Mouse (Mus musculus) bone marrow macrophage, adult 2 months (primary cell): ENCODE results near the gene Ptpra.

Experiments
- CTCF ChIP-seq: IDR thresholded peaks from 2 replicates; pipeline ENCODE4 v1.5.1; 2012; ENCODE audit warnings: low read depth, mild to moderate bottlenecking, low read length, moderate library complexity
- POLR2A ChIP-seq: IDR thresholded peaks from 2 replicates; pipeline ENCODE4 v1.6.1; 2012; ENCODE audit warnings: mild to moderate bottlenecking, low read depth, low read length, borderline replicate concordance

DNA sequence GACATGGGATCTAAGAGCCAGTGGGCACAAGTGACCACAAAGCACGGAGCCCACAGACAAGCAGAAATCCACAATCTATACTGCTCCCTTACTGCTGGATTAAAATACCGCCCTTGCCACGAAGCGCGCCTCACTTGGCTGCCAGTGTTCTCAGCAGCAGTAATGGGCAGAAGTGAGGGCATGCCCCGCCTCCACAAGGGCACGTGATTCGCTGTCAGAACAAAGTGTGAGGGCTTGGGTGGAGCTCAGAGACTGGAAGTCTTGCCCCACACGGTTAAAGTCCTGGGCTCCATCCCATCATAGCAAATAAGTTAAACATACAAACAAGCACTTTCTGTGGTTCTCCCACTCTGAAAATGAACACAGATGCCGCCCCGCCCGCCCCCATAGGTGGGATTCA is 127.6 kb downstream of the Ptpra start:
- TF ChIP-seq CTCF (no peak), POLR2A (no peak)
